In genomic region chr14:86489872-86490631, GRCm38 (mm10) we compare ENCODE assay signal across 10 mouse cellular contexts.
DNase-seq lines count a peak whose midpoint lies in the region; ATAC-seq and TF ChIP-seq lines count a peak whose summit lies in the region.
"Had no signal": no experiment of that assay in that cellular context is flagged by ENCODE, and none has a peak within 500 bp of the region (broad histone marks: within the 10 kb centered on the region; RNA-seq: fewer than 3 reads in every experiment).

No protein-coding gene starts in this region.

- H3K36me3 ChIP-seq in heart, embryonic 11.5 days (ENCODE audit: control insufficient read depth, insufficient read depth, low read length) = no peaks in the 10 kb centered on the region
- no peaks in the 10 kb centered on the region for H3K36me3 ChIP-seq in lung, postnatal 0 days (ENCODE audit: insufficient read depth, low read length)

- H3K9me3 ChIP-seq in heart, embryonic 11.5 days (replicated peaks; ENCODE audit: control insufficient read depth, low read length) = no peaks in the 10 kb centered on the region
- no peaks in the 10 kb centered on the region for H3K9me3 ChIP-seq in lung, postnatal 0 days (ENCODE audit: low read length)

- intact Hi-C loops in heart, postnatal 14 days (cut with DNase I) = no loop called here

- 50% methylated on average over 13 of the region's 13 CpGs for WGBS in heart, embryonic 11.5 days (ENCODE audit: insufficient replicate concordance)
- 41% methylated on average over 13 of the region's 13 CpGs for WGBS in lung, postnatal 0 days

- H3K27ac ChIP-seq in heart, embryonic 11.5 days (ENCODE audit: low read depth, low read length) = no peak overlapping the region
- 0 out of 2 replicates have a peak overlapping the region, but pooled peaks have one; percentile 26 for H3K27ac ChIP-seq in lung, postnatal 0 days (ENCODE audit: low read length)

- peak; percentile 76 for TF ChIP-seq EP300 in lung, postnatal 0 days (IDR thresholded peaks at IDR 0.05)

- H3K9ac ChIP-seq in heart, embryonic 11.5 days (ENCODE audit: low read depth, low read length) = no peak overlapping the region
- no peak overlapping the region for H3K9ac ChIP-seq in lung, postnatal 0 days (replicated peaks; ENCODE audit: low read depth)

- H3K4me2 ChIP-seq in heart, embryonic 11.5 days = peak overlapping the region; percentile 25
- H3K4me2 ChIP-seq in lung, postnatal 0 days (replicated peaks; ENCODE audit: low read depth, low read length) = no peak overlapping the region

- no peak for TF ChIP-seq CTCF in lung, postnatal 0 days (IDR thresholded peaks at IDR 0.05)

- no peak for ATAC-seq in heart, embryonic 11.5 days (replicated peaks; ENCODE audit: insufficient number of reproducible peaks, low FRiP score, low TSS enrichment)
- ATAC-seq in lung, postnatal 0 days = peak; percentile 68
- no peak for ATAC-seq in monocyte, adult 5-6 weeks (replicated peaks; ENCODE audit: insufficient number of reproducible peaks, low FRiP score, low TSS enrichment, poor library complexity, severe bottlenecking)
- ATAC-seq: activated CD4-positive, CD25-positive, alpha-beta regulatory T cell, adult 4 months had no signal

- peaks cover 6% of the 10 kb centered on the region; the same call in 1 of the 2 replicates for H3K4me1 ChIP-seq in heart, embryonic 11.5 days (ENCODE audit: control insufficient read depth, insufficient read depth, low read length)
- no peaks in the 10 kb centered on the region for H3K4me1 ChIP-seq in lung, postnatal 0 days (ENCODE audit: insufficient read depth, low read depth, low read length)

- H3K4me3 ChIP-seq in heart, embryonic 11.5 days (ENCODE audit: low read depth, low read length) = no peak overlapping the region
- H3K4me3 ChIP-seq in lung, postnatal 0 days (ENCODE audit: low read depth, low read length) = no peak overlapping the region

- no peak for DNase-seq in heart, postnatal 14 days
- DNase-seq in right cerebral cortex, adult 2 months (ENCODE audit: low spot score in 2 of 2) = peak; percentile 12 to 23
- DNase-seq in right cerebral cortex, postnatal 14 days = no peak
- peak; percentile 48 for DNase-seq in lung, postnatal 0 days (ENCODE audit: low spot score)
- peak; percentile 33 for DNase-seq in right cerebral cortex, postnatal 25 days
- no peak for DNase-seq in testis, postnatal 14 days (ENCODE audit: low spot score)
- DNase-seq: thymus, postnatal 4 days had no signal

- no peaks in the 10 kb centered on the region for H3K27me3 ChIP-seq in heart, embryonic 11.5 days (ENCODE audit: control insufficient read depth, insufficient read depth, low read length)
- H3K27me3 ChIP-seq in lung, postnatal 0 days (replicated peaks; ENCODE audit: insufficient read depth, low read length) = no peaks in the 10 kb centered on the region

Comparison
In these comparisons a context has a peak if more than half of its experiments do, and no peak if none do; other contexts are left out.
1. DNase-seq: peak in right cerebral cortex, adult 2 months (2 of 2), lung, postnatal 0 days (single experiment) and right cerebral cortex, postnatal 25 days (single experiment); none in heart, postnatal 14 days (0 of 2), right cerebral cortex, postnatal 14 days (single experiment) and testis, postnatal 14 days (single experiment).